Mouse (Mus musculus) bone marrow, adult 2 months (tissue): ENCODE measurements at regions not wholly inside any gene's neighbourhood (a gene's known extent, or its start where the extent isn't known, plus 50 kb on each side); places are given as distances from the start of the nearest gene placed in this dataset.

Experiments
- CTCF ChIP-seq: fragments of 200-500 bp; IDR thresholded peaks from 2 replicates; pipeline ENCODE4 v1.5.1; 2011; ENCODE audit warnings: low read length, control low read depth; ENCODE audit not compliant: control insufficient read depth, insufficient read depth
- POLR2A ChIP-seq: fragments of 200-500 bp; IDR thresholded peaks from 2 replicates; pipeline ENCODE4 v1.6.1; 2011; ENCODE audit warnings: low read depth, mild to moderate bottlenecking, control low read depth, low read length, borderline replicate concordance; ENCODE audit not compliant: control insufficient read depth

GRCm38 (mm10) chr3:51157291-51157650, 67.0 kb upstream of the Noct start:
- no peak for TF ChIP-seq POLR2A
- no peak for TF ChIP-seq CTCF
